Mouse (Mus musculus) lung, embryonic 16.5 days (tissue): ENCODE data around the gene Twistnb. TPM values are rescaled to one million over a fixed set of nuclear protein-coding genes. Genes with fewer than 3 reads are reported as not detected.

Source experiments
- ATAC-seq: fragments of 200-750 bp; cut with Nextera tagmentation; 2 replicates; pipeline ENCODE4 v1.8.0; 2017; ENCODE audit warnings: low read depth, mild to moderate bottlenecking, moderate library complexity
- H3K27ac ChIP-seq: fragments of 300-500 bp; sonication (generic); 2 replicates; pipeline ENCODE4 v1.5.1; 2014; ENCODE audit warnings: mild to moderate bottlenecking, control low read depth, low read length
- H3K27me3 ChIP-seq: fragments of 300-500 bp; sonication (generic); 2 replicates; pipeline ENCODE4 v1.6.1; 2014; ENCODE audit warnings: low read depth, low read length, mixed read lengths; ENCODE audit not compliant: control insufficient read depth, insufficient read depth
- H3K36me3 ChIP-seq: fragments of 300-500 bp; sonication (generic); 2 replicates; pipeline ENCODE4 v1.6.1; 2014; ENCODE audit warnings: low read length; ENCODE audit not compliant: control insufficient read depth, insufficient read depth
- H3K4me1 ChIP-seq: fragments of 300-500 bp; sonication (generic); replicated peaks from 2 replicates; pipeline ENCODE4 v1.6.1; 2014; ENCODE audit warnings: low read length, mixed read lengths; ENCODE audit not compliant: control insufficient read depth, insufficient read depth
- H3K4me2 ChIP-seq: fragments of 300-500 bp; sonication (generic); 2 replicates; pipeline ENCODE4 v1.6.1; 2014; ENCODE audit warnings: low read depth, low read length, control low read depth
- H3K4me3 ChIP-seq: fragments of 300-500 bp; sonication (generic); 2 replicates; pipeline ENCODE4 v1.5.1; 2014; ENCODE audit warnings: mild to moderate bottlenecking, low read length, control low read depth
- H3K9ac ChIP-seq: fragments of 300-500 bp; sonication (generic); 2 replicates; pipeline ENCODE4 v1.6.1; 2014; ENCODE audit warnings: low read length, control low read depth
- H3K9me3 ChIP-seq: fragments of 300-500 bp; sonication (generic); 2 replicates; pipeline ENCODE4 v1.6.1; 2016; ENCODE audit warnings: low read length; ENCODE audit not compliant: control insufficient read depth
- WGBS: fragments of 180-500 bp; shearing (Covaris S2); extraction: QIAGEN DNeasy Blood & Tissue Kit; methylation state at CpG from one replicate; pipeline ENCODE4 v1.1.7; 2014; 5-methylcytosine and 5-hydroxymethylcytosine counted together
- polyA plus RNA-seq: library from polyadenylated mRNA; unstranded; fragments of >200 nt; fragmentation: Nextera tagmentation; extraction: Ambion mirVana; gene quantifications from 2 replicates; pipeline ENCODE4 v1.2.1, GENCODE M21; 2015

The Twistnb gene
- polyA plus RNA-seq: 45.5 and 50.9 TPM in 2 replicates

DNA sequence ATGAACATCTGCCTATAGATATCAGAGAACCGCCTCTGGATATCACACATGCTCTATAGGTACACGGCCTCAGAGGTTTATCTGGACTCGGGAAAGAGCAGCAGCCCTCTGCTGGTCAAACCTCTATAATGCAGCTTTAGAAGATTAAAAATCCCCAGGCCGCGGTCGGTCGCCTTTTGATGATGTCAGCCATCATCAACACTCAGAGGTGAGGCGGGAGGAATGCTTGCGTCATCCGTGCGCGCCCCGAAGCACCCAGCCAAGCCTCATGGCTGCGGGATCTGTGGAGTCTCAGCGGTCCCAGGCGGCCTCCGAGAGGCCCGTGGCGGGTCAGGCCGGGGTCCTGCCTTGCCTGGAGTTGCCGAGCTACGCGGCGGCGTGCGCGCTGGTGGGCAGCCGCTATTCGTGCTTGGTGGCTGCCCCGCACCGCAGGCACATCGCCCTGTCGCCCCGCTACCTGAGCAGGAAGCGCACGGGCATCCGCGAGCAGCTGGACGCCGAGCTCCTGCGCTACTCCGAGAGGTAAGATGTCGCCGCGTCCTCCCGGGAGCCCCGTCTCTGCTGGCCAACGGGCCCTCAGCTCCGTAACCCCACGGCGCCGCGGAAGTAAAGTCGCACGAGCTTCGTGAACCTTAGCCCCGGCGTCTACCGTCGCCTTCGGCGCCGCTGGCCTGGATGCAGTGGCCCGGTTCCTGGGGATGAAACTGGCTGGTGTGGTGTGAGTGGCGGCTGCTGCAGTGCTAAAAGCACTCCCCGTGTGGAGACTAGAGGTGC is at the start of gene Twistnb:
Gene Twistnb (plus strand): TSS at position 249 of the 774 bp plus-strand sequence.
- H3K4me1 ChIP-seq: peaks cover 5% of the 10 kb centered on the region
- no peaks in the 10 kb centered on the region for H3K9me3 ChIP-seq
- under 1% methylated on average over 66 of the region's 66 CpGs for WGBS
- H3K4me2 ChIP-seq: peak within 1 kb of the TSS; percentile 79
- H3K27me3 ChIP-seq: peaks cover 2% of the 10 kb centered on the region
- peak within 1 kb of the TSS; percentile 65 for H3K27ac ChIP-seq
- H3K4me3 ChIP-seq: peak within 1 kb of the TSS; percentile 84
- peak; percentile 96 for ATAC-seq
- no peaks in the 10 kb centered on the region for H3K36me3 ChIP-seq
- peak within 1 kb of the TSS; percentile 93 for H3K9ac ChIP-seq

DNA sequence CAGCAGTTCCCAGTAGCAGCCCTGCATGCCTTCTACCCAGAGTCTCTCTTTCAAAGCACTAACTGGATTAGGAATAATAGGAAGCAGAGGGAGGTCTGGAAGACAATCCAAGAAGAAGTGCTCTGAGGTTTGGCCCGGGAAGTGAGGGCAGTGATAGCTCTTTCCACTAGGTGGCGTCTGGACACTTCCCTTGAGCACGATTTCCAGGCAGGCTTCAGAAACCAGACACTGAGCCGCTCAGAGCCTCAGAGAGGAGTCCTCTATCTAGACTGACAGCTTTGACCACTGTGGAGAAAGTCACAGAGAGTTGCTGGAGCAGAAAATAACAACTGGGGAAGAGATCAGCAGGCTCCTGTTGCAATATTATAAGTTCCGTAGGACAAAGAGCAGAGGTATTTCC is 40.6 kb upstream of the Twistnb start:
- no peak overlapping the region for H3K9ac ChIP-seq
- 9% methylated on average over 5 of the region's 5 CpGs for WGBS
- H3K36me3 ChIP-seq: no peaks in the 10 kb centered on the region
- H3K4me2 ChIP-seq: no peak overlapping the region
- H3K27ac ChIP-seq: no peak overlapping the region
- 0 out of 2 replicates have a peak, but pooled peaks cover 2% of the 10 kb centered on the region for H3K27me3 ChIP-seq
- ATAC-seq: peak; percentile 75
- no peak overlapping the region for H3K4me3 ChIP-seq
- no peaks in the 10 kb centered on the region for H3K4me1 ChIP-seq
- H3K9me3 ChIP-seq: no peaks in the 10 kb centered on the region

DNA sequence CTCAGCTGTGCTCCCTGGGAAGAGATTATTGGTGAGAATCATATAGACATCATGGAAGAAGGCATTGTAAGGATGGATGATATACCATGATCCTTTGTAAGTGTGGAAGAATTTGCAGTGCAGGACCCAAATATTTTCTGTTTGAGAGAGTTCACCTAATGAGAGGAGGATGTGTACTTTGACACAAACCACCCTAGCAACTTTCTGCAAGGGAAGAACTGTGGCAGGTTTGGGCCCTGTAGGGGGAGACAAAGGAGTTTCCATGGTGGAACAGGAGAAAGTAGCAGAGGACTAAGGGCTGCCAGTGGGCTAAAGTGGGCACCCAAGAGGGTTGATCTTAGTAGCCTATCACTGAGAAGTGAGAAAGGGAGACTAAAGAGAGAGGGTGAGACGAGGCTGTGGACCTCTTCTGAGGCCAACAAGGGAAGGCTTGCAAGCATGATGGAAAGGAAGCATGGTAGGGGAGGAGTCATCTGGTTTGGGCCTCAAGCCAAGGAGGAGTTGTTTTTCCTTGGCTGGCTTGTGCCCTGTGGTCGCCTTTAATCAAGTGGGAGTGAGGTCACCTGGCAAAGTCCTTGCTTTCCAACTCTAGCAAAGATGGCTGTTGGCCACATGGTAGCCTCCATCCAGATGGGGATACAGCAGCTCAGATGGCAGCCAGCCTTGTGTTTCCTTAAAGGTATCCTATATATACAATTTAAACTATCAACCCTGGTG is 38.4 kb upstream of the Twistnb start:
- H3K4me3 ChIP-seq: no peak overlapping the region
- 40% methylated on average over 2 of the region's 2 CpGs for WGBS
- no peak overlapping the region for H3K9ac ChIP-seq
- peaks cover 7% of the 10 kb centered on the region; the same call in 1 of the 2 replicates for H3K4me1 ChIP-seq
- H3K9me3 ChIP-seq: no peaks in the 10 kb centered on the region
- H3K36me3 ChIP-seq: no peaks in the 10 kb centered on the region
- H3K4me2 ChIP-seq: no peak overlapping the region
- H3K27ac ChIP-seq: no peak overlapping the region
- 0 out of 2 replicates have a peak, but pooled peaks cover 2% of the 10 kb centered on the region for H3K27me3 ChIP-seq
- no peak for ATAC-seq

DNA sequence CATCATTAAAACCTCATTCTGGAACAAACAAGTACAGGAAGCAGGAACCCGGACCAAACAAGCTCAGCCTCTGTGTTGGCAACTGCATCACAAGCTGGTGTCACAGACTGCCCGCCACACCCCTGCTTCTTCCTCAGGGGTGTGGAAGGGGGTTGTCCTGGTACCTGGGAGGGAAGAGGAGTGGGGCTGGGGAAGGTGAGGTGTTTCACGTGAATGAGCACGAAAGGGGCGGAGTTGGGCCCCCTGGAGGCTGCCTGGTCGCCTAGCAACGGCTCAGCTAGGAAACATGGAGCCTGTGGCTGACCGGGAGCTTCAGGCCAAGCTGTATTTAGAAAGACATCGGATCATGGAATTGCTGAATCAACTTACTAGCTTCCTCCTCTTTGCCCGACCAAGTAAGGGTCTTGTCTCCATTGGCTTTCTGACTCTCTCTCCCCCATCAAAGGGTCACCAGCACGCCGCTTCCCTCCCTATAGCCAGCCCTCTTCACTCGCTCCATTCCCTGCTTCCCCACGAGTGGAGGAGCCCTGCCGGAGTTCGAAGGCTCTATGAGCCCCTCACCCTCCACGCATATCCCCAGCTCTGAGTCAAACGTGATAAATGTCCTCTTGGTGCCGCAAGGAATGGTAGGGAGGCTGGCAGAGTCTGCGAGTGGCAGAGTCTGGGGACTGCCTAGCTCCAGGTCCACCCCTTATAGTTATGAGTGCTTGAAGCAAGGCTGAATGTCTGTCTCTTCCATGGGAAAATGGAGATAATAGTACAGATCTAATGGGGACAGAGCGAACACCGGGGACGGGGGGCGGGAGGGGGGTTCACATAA is 34.4 kb upstream of the Twistnb start, which contains the start of gene Efcab10:
Gene Efcab10 (plus strand): TSS at position 51 of the 820 bp plus-strand sequence.
- H3K9me3 ChIP-seq: no peaks in the 10 kb centered on the region
- H3K27me3 ChIP-seq: no peaks in the 10 kb centered on the region
- H3K9ac ChIP-seq: peak within 1 kb of the TSS; percentile 50; the same call in 1 of the 2 replicates
- 11% methylated on average over 24 of the region's 24 CpGs for WGBS
- H3K4me2 ChIP-seq: peak within 1 kb of the TSS; percentile 65
- no peaks in the 10 kb centered on the region for H3K36me3 ChIP-seq
- ATAC-seq: 0 out of 2 replicates have a peak, but pooled peaks have one; percentile 28
- no peak within 1 kb of the TSS for H3K27ac ChIP-seq
- peaks cover 7% of the 10 kb centered on the region; the same call in 1 of the 2 replicates for H3K4me1 ChIP-seq
- peak within 1 kb of the TSS; percentile 30 for H3K4me3 ChIP-seq

DNA sequence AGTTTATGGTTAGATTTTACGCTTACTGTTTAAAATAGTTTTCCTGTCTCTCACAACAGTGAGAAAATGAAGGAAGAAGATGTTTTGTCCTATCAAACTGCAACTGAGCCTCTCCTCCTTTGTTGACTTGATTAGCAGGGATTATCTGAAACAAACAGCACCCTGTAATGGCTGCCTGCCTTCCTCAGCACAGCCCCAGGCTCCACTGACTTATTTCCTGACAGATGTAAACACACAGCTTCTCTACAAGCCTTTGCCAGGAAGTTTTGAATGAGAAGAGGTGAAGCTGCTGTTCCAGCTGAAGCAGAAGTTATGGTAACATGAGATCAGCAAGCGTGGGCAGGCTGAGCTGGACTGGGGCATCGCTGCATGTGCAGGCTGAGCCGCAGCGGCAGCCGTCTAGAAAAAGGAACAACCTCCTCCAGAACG is 26.2 kb upstream of the Twistnb start:
- ATAC-seq: peak; percentile 76
- H3K9ac ChIP-seq: no peak overlapping the region

DNA sequence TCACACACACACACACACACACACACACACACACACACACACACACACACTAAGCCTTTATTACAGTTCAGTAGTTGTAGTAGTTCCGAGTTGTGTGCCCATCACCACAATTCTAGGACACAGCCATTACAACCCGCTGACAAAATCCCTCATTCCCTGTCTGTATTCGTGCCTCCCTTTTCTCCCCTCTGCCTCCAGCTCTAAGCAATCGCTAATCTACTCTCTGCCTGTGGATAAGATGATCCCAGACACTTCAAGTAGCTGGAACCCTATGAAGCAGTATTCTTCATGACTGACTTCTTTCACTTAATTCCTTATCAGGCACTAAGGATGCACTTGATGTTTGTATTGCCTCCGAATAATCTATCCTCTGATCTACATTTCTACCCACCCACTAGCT is 24.4 kb upstream of the Twistnb start:
- ATAC-seq: peak; percentile 50; the same call in 1 of the 2 replicates
- Histone ChIP-seq H3K27ac (peak overlapping the region; percentile 71), H3K36me3 (no peaks in the 10 kb centered on the region), H3K9ac (no peak overlapping the region), H3K4me1 (peaks cover 7% of the 10 kb centered on the region; the same call in 1 of the 2 replicates), H3K4me3 (no peak overlapping the region), H3K9me3 (no peaks in the 10 kb centered on the region), H3K27me3 (no peaks in the 10 kb centered on the region), H3K4me2 (no peak overlapping the region)
- WGBS: 47% methylated on average over 5 of the region's 5 CpGs

More for the DNA sequence above, 26.2 kb upstream of the Twistnb start:
- H3K27ac ChIP-seq: peak overlapping the region; percentile 39
- no peak overlapping the region for H3K4me2 ChIP-seq
- WGBS: 25% methylated on average over 7 of the region's 7 CpGs
- H3K4me1 ChIP-seq: peaks cover 7% of the 10 kb centered on the region; the same call in 1 of the 2 replicates
- H3K36me3 ChIP-seq: no peaks in the 10 kb centered on the region
- no peak overlapping the region for H3K4me3 ChIP-seq
- no peaks in the 10 kb centered on the region for H3K9me3 ChIP-seq
- H3K27me3 ChIP-seq: no peaks in the 10 kb centered on the region

DNA sequence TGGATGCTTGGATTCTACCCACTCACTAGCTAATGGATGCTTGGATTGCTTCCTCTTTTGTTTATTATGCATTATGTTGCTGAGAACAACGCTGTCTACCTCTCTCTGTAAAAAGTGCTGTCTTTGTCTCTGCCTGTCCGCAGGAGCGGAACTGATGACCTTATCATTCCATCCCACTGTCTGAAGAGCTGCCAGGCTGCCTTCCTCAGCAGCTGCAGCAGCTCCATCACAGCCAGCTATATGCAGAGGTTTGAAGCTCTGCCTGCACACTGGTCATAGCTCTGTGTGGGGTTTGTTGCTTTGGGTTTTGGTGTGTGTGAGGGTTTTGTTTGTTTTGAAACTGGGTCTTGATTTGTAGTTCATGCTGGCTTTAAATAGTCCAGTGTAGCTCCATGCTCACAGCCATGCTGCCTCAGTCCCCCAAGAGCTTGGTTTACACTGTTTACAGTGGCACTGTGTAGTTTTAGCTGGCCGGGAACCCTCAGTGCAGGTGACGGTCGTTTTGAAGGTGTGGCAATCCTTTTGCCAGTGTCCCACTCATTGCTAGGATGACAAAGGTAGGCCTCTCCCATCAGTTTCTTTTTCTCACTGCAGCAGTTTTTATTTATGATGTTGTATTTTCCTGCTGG is 23.9 kb upstream of the Twistnb start:
- peak overlapping the region; percentile 71 for H3K27ac ChIP-seq
- H3K9ac ChIP-seq: no peak overlapping the region
- no peak overlapping the region for H3K4me2 ChIP-seq
- H3K4me3 ChIP-seq: no peak overlapping the region
- H3K9me3 ChIP-seq: no peaks in the 10 kb centered on the region
- WGBS: 16% methylated on average over 6 of the region's 6 CpGs
- H3K36me3 ChIP-seq: no peaks in the 10 kb centered on the region
- H3K27me3 ChIP-seq: no peaks in the 10 kb centered on the region
- peak; percentile 94 for ATAC-seq
- peaks cover 7% of the 10 kb centered on the region; the same call in 1 of the 2 replicates for H3K4me1 ChIP-seq

DNA sequence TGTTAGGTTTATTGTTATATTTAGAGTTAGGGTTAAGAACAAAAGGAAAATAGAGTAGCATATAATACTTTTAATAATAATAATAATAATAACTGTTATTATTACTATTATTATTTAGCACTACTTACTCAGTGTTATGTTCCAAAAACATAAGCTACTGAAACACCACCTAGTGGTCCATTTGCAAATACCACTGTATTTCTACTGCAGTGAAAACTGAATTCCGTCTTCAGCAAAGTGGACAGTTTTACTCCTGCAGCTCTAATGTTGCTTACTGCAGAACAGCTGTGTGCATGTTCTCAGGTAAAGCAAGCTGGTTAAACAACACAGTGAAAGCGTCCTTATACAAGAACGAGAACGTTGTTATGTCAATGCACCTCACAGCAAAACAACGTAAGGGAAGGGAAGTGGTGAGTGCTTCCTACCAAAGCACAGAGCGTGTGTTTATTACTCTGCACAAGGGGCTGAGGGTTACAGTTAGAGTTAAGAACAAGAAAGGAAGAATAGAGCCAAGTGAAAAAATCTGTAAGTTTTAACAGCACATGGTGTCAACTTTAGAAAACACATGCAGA is 17.8 kb upstream of the Twistnb start:
- no peak for ATAC-seq
- H3K9me3 ChIP-seq: no peaks in the 10 kb centered on the region
- H3K4me3 ChIP-seq: no peak overlapping the region
- no peaks in the 10 kb centered on the region for H3K27me3 ChIP-seq
- no peak overlapping the region for H3K27ac ChIP-seq
- H3K4me1 ChIP-seq: no peaks in the 10 kb centered on the region
- no peaks in the 10 kb centered on the region for H3K36me3 ChIP-seq
- no peak overlapping the region for H3K9ac ChIP-seq
- H3K4me2 ChIP-seq: no peak overlapping the region
- WGBS: 45% methylated on average over 6 of the region's 6 CpGs
